Mouse (Mus musculus) liver, embryonic 15.5 days (tissue): ENCODE measurements around the gene Eif3j1. TPM values are rescaled to one million over a fixed set of nuclear protein-coding genes. Genes with fewer than 3 reads are reported as not detected.
"Not testable (repeated sequence)": the region's sequence is repeated elsewhere in the genome, so short reads cannot be mapped to it uniquely, and the experiment has no call there.

Experiments used
- ATAC-seq: fragments of 200-750 bp; cut with Nextera tagmentation; 2 replicates; pipeline ENCODE4 v1.8.0; 2017; ENCODE audit warnings: moderate number of reproducible peaks, mild to moderate bottlenecking, moderate library complexity; ENCODE audit not compliant: insufficient read depth
- H3K27ac ChIP-seq: fragments of 300-500 bp; sonication (generic); replicated peaks from 2 replicates; pipeline ENCODE4 v1.5.1; 2015; ENCODE audit warnings: mild to moderate bottlenecking, inconsistent platforms
- H3K27me3 ChIP-seq: fragments of 300-500 bp; sonication (generic); 2 replicates; pipeline ENCODE4 v1.6.1; 2015; ENCODE audit warnings: mild to moderate bottlenecking, inconsistent platforms
- H3K36me3 ChIP-seq: fragments of 300-500 bp; sonication (generic); replicated peaks from 2 replicates; pipeline ENCODE4 v1.6.1; 2015; ENCODE audit warnings: moderate library complexity, mild to moderate bottlenecking, inconsistent platforms
- H3K4me1 ChIP-seq: fragments of 300-500 bp; sonication (generic); replicated peaks from 2 replicates; pipeline ENCODE4 v1.6.1; 2015; ENCODE audit warnings: inconsistent platforms
- H3K4me2 ChIP-seq: fragments of 300-500 bp; sonication (generic); 2 replicates; pipeline ENCODE4 v1.6.1; 2015; ENCODE audit warnings: moderate library complexity, mild to moderate bottlenecking, inconsistent platforms
- H3K4me3 ChIP-seq: fragments of 300-500 bp; sonication (generic); replicated peaks from 2 replicates; pipeline ENCODE4 v1.5.1; 2015; ENCODE audit warnings: mild to moderate bottlenecking, inconsistent platforms
- H3K9ac ChIP-seq: fragments of 300-500 bp; sonication (generic); 2 replicates; pipeline ENCODE4 v1.6.1; 2015; ENCODE audit warnings: moderate library complexity, mild to moderate bottlenecking, inconsistent platforms
- H3K9me3 ChIP-seq: fragments of 300-500 bp; sonication (generic); replicated peaks from 2 replicates; pipeline ENCODE4 v1.6.1; 2016; ENCODE audit warnings: inconsistent platforms
- WGBS: fragments of 180-500 bp; shearing (Covaris S2); methylation state at CpG from one replicate; pipeline ENCODE4 v1.1.7; 2015; ENCODE audit warnings: mixed read lengths; ENCODE audit not compliant: insufficient replicate concordance; 5-methylcytosine and 5-hydroxymethylcytosine counted together
- polyA plus RNA-seq: library from polyadenylated mRNA; unstranded; fragments of >200 nt; fragmentation: Nextera tagmentation; extraction: Ambion mirVana; gene quantifications from 2 replicates; pipeline ENCODE4 v1.2.1, GENCODE M21; 2015

Eif3j1 gene
- 8.3 and 8.7 TPM in 2 replicates for polyA plus RNA-seq

DNA sequence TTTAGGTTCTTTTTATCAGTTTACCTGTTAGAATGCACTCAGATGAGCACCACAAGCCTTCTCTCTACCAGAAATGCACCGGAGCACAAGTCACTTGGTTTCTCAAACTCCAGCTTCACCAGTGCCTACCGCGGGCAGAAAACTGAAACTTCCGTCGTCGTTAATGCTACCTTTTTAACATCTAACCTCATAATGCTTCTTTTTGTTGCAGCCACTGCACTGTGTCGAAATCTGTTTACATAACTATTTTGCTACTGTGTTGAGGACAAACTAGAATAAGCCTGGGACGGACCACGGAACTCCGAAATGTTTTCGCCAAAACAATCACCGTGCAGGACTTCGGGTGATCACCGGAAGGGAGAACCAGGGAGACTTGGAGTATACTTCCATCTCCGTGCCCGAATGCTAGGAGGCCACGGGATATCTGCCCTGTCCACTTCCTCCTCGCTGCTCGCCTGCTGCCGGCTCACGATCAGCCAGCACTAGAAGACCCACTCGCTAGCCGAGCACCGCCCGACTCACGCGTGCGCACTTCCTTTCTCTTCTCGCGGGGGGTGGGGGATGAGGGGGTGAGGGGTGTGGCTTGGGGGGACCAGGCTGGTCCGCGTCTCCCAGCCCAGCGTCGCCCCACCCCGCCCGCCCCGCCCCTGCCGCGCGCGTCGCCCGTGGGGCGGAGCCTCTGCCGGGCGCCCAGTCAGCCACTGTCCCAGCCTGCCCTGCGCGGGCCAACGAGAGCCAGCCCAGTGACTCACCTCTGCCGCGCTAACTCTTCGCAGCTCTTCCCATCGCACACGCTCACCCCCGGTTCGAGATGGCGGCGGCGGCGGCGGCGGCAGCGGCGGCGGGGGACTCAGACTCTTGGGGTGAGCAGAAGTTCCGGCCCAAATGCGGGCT, at the start of gene Eif3j1:
Gene Eif3j1 (plus strand): TSS at position 685 of the 894 bp plus-strand sequence.
- Histone ChIP-seq H3K36me3 (peaks cover 22% of the 10 kb centered on the region), H3K9ac (peak within 1 kb of the TSS; percentile 96), H3K27me3 (no peaks in the 10 kb centered on the region), H3K9me3 (no peaks in the 10 kb centered on the region), H3K4me1 (peaks cover 29% of the 10 kb centered on the region), H3K4me2 (peak within 1 kb of the TSS; percentile 77), H3K27ac (peak within 1 kb of the TSS; percentile 98), H3K4me3 (peak within 1 kb of the TSS; percentile 99)
- ATAC-seq, result peak; percentile 97
- WGBS, result under 1% methylated on average over 61 of the region's 67 CpGs

DNA sequence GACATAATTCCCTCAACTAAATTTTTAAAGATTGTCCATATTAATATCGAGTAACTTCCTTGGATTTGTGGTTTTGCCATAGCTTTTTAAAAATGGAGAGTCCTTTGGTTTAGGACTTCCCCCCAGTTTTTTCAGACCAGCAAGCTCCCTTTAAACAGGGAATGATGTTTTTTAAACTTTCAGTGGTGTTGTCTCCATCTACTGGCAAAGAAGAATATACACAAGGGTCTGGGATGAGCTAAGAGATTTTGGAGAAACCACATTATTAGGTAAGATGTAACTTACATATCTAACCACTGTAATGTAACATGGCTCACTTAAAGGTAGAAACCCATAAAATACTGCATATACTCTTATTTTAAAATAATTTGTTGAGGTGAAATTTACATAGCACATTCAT, 32.6 kb upstream of the Eif3j1 start:
- no peaks in the 10 kb centered on the region for H3K9me3 ChIP-seq
- H3K36me3 ChIP-seq, result peaks cover 43% of the 10 kb centered on the region
- H3K4me2 ChIP-seq, result no peak overlapping the region
- H3K9ac ChIP-seq, result no peak overlapping the region
- WGBS, result 76% methylated on average over 1 of the region's 1 CpGs
- no peak overlapping the region for H3K4me3 ChIP-seq
- no peaks in the 10 kb centered on the region for H3K27me3 ChIP-seq
- ATAC-seq, result no peak
- no peaks in the 10 kb centered on the region for H3K4me1 ChIP-seq
- no peak overlapping the region for H3K27ac ChIP-seq

DNA sequence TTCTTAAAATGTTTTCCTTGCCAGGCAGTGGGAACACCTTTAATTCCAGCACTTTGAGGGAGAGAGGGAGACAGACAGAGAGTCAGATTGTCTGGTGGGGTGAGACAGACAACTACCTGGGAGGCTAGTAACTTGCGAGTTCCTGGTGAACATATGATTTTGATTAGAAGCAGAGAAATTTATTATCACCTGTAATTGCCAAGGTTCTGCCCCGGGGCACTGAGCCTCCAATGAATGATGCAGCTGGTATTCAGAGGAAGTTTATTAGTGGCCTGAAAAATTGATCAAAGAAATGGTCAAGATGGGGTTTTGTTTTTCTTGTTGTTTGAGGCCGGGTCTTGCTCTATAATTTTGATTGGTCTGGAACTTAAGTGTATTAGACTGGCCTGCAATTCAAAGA, 19.5 kb upstream of the Eif3j1 start:
- Histone ChIP-seq H3K27me3 (no peaks in the 10 kb centered on the region), H3K9ac (no peak overlapping the region), H3K27ac (no peak overlapping the region), H3K9me3 (no peaks in the 10 kb centered on the region), H3K36me3 (peaks cover 58% of the 10 kb centered on the region), H3K4me3 (no peak overlapping the region), H3K4me2 (no peak overlapping the region), H3K4me1 (no peaks in the 10 kb centered on the region)
- WGBS, result 90% methylated on average over 3 of the region's 3 CpGs
- no peak for ATAC-seq

DNA sequence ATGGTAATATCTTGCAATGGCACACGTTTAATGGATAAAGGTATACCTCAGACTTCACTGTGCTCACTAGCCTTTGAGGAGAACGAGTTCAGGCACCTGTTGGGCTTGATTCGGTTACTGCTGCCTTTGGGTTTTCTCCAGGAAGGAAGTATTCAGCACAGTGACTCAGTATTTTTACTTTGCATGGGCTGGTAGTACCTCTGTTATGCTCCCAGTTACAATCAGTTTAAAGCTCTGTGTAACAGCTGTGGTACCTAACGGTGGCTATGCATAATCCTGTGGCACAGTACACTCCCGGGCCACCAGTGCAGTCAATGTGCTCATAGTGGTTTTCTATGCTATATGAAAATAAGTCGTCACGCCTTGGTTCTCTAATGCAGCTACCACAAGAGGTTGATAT, 16.9 kb upstream of the Eif3j1 start:
- ATAC-seq, result no peak
- peaks cover 53% of the 10 kb centered on the region for H3K36me3 ChIP-seq
- WGBS, result 68% methylated on average over 7 of the region's 7 CpGs

DNA sequence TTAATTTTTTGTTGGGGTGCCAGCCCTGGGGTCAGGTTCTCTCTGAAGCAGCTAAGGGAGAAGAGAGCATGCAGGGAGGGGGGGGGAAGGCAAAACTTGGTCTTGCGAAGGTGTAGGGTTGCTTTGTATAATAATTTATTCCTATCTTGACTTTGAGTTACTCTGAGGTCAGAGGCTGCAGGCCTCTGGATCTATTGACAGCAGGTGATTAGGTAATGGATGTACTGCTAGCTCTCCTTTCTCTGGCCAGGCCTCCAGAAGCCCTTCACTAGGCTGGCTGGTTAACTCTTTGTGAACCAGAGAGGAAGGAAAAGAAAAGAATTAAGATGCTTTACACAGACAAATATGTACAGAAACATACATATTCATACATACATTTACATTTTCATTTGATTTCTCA, 9.6 kb upstream of the Eif3j1 start:
- H3K4me1 ChIP-seq, result no peaks in the 10 kb centered on the region
- 0 out of 2 replicates have a peak, but pooled peaks have one; percentile 40 for ATAC-seq
- H3K4me3 ChIP-seq, result no peak overlapping the region
- no peak overlapping the region for H3K27ac ChIP-seq
- no peaks in the 10 kb centered on the region for H3K9me3 ChIP-seq
- peaks cover 15% of the 10 kb centered on the region for H3K36me3 ChIP-seq
- H3K9ac ChIP-seq, result no peak overlapping the region
- no peak overlapping the region for H3K4me2 ChIP-seq
- H3K27me3 ChIP-seq, result no peaks in the 10 kb centered on the region
- 77% methylated on average over 1 of the region's 1 CpGs for WGBS

More for the DNA sequence above, 16.9 kb upstream of the Eif3j1 start:
- H3K4me3 ChIP-seq, result no peak overlapping the region
- no peaks in the 10 kb centered on the region for H3K27me3 ChIP-seq
- H3K27ac ChIP-seq, result no peak overlapping the region
- H3K9ac ChIP-seq, result no peak overlapping the region
- H3K4me1 ChIP-seq, result no peaks in the 10 kb centered on the region
- no peak overlapping the region for H3K4me2 ChIP-seq
- no peaks in the 10 kb centered on the region for H3K9me3 ChIP-seq

DNA sequence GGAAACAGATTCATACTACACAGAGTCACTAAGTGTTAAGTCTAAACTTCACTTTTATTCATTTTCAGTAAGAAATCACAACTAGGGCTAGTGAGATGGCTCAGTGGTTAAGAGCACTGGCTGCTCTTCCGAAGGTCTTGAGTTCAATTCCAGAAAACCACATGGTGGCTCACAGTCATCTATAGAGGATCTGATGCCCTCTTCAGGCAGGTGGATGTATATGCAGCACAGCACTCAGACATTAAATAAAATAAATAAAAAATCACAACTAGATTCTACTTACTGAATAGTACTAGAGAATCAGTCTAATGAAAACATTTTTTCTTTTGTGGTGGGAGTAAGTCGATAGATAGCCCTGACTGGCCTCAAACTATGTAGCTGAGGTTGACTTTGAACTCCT, 6.1 kb upstream of the Eif3j1 start:
- no peaks in the 10 kb centered on the region for H3K9me3 ChIP-seq
- no peak overlapping the region for H3K4me2 ChIP-seq
- peaks cover 7% of the 10 kb centered on the region for H3K4me1 ChIP-seq
- ATAC-seq, result no peak
- no peak overlapping the region for H3K4me3 ChIP-seq
- no peak overlapping the region for H3K9ac ChIP-seq
- H3K27ac ChIP-seq, result no peak overlapping the region
- 55% methylated on average over 2 of the region's 2 CpGs for WGBS
- no peaks in the 10 kb centered on the region for H3K27me3 ChIP-seq
- H3K36me3 ChIP-seq, result no peaks in the 10 kb centered on the region

DNA sequence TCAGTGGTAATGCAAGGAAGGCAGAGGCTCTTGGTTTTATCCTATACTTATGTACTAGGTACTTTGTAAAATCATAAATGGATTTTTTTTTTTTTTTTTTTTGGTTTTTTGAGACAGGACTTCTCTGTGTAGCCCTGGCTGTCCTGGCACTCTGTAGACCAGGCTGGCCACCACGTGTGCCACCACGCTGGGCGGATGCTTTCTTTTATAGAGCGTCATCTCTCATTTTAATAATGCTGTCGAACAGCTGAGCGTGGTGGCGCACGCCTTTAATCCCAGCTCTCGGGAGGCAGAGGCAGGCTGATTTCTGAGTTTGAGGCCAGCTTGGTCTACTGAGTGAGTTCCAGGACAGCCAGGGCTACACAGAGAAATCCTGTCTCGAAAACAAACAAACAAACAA, 1.3 kb upstream of the Eif3j1 start:
- H3K36me3 ChIP-seq, result peaks cover 14% of the 10 kb centered on the region
- peak overlapping the region; percentile 99 for H3K4me3 ChIP-seq
- H3K4me2 ChIP-seq, result peak overlapping the region; percentile 77
- 84% methylated on average over 10 of the region's 10 CpGs for WGBS
- peak overlapping the region; percentile 98; the same call in 1 of the 2 replicates for H3K27ac ChIP-seq
- 0 out of 2 replicates have a peak overlapping the region, but pooled peaks have one; percentile 80 for H3K9ac ChIP-seq
- not testable (repeated sequence) for ATAC-seq, H3K9me3 ChIP-seq, H3K27me3 ChIP-seq
- peaks cover 21% of the 10 kb centered on the region for H3K4me1 ChIP-seq

DNA sequence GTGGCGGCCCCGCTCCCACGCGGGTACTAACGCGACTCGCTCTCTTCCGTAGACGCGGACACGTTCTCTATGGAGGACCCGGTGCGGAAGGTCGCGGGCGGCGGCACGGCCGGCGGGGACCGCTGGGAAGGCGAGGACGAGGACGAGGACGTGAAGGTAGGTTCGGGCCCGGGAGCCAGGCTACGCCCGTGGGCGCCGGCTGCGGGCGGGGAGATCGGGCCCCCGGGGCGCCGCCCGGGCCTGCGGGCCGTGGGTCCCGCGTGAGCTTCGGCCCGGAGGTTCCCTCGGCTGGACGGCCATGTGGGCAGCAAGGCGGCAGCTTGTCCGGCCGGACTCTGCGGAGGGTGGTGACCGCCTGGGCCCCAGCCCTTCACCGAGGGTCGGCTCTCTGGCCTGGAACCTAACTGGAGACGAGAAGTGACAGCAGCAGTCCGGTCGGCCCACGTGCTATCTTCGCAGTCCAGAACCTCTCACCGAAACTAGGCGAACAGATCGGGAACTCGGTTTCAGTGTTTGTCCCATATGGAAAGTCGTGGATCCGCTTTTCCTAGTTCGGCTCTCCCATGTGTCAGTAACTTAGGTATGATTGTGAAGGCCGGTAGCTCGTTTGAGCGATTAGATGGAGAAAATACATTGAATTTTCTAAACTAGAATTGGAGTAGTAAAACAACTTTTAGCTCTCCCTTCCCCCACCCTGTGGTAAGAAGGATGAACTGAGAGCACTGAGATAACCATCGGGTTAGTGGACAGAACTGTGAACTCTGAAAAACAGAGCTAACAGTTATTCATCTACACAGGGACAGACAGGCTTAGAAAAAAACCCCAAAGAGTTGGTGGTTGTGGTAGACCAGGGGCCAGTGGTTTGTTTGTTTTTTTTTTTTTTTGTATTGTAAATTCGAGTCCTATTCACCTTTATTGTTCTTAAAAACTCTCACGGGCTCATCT, 682 bp downstream of the Eif3j1 start:
- peaks cover 30% of the 10 kb centered on the region for H3K36me3 ChIP-seq
- ATAC-seq, result peak; percentile 59
- under 1% methylated on average over 71 of the region's 71 CpGs for WGBS
- peak overlapping the region; percentile 96 for H3K9ac ChIP-seq
- peak overlapping the region; percentile 76 for H3K4me2 ChIP-seq
- peak overlapping the region; percentile 99 for H3K4me3 ChIP-seq
- H3K27me3 ChIP-seq, result no peaks in the 10 kb centered on the region
- peaks cover 36% of the 10 kb centered on the region for H3K4me1 ChIP-seq
- peak overlapping the region; percentile 98 for H3K27ac ChIP-seq
- H3K9me3 ChIP-seq, result no peaks in the 10 kb centered on the region

DNA sequence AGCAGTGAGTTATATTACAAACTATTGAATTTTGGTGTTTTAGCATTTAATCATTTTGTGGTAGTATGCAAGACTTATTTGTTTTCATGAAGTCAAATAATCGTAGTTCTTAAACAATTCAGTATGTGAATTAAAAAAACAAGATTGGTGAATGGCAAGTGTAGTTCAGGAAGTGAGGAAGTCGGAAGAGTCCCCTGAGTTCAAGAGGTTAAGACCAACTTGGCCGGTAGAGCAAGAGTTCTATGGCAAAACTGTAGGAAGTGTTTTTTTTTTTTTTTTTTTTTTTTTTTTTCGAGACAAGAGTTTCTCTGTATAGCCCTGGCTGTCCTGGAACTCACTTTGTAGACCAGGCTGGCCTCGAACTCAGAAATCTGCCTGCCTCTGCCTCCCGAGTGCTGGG, 3.6 kb downstream of the Eif3j1 start:
- Histone ChIP-seq H3K4me1 (peaks cover 58% of the 10 kb centered on the region), H3K4me2 (no peak overlapping the region; the same call in 1 of the 2 replicates), H3K27me3 (no peaks in the 10 kb centered on the region), H3K4me3 (no peak overlapping the region), H3K36me3 (peaks cover 48% of the 10 kb centered on the region), H3K9ac (no peak overlapping the region), H3K27ac (no peak overlapping the region), H3K9me3 (no peaks in the 10 kb centered on the region)
- no peak for ATAC-seq
- WGBS, result 65% methylated on average over 6 of the region's 6 CpGs

DNA sequence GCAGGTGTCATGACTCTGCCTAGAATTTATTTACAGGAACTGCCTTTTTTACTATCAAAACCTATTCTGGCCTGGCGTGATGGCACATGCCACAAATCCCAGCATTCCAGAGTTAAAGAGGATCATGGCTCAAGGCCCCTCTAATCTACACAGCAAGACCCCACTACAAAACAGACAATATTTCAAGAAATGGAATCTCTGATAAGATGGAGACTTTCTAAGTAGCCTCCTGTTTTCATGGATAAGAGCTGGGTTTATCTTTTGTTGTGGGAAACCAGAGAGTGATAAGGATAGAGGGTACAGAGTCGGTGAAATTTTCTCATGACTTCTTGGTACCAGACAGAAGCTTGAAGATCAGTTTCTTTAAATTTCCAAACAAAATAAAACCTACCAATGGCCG, 7.7 kb downstream of the Eif3j1 start:
- ATAC-seq, result peak; percentile 82
- Histone ChIP-seq H3K27me3 (no peaks in the 10 kb centered on the region), H3K9ac (no peak overlapping the region), H3K36me3 (peaks cover 75% of the 10 kb centered on the region), H3K4me3 (peak overlapping the region; percentile 14; the same call in 1 of the 2 replicates), H3K27ac (peak overlapping the region; percentile 55; the same call in 1 of the 2 replicates), H3K9me3 (no peaks in the 10 kb centered on the region), H3K4me2 (peak overlapping the region; percentile 41), H3K4me1 (peaks cover 43% of the 10 kb centered on the region)
- WGBS, result 32% methylated on average over 3 of the region's 3 CpGs

DNA sequence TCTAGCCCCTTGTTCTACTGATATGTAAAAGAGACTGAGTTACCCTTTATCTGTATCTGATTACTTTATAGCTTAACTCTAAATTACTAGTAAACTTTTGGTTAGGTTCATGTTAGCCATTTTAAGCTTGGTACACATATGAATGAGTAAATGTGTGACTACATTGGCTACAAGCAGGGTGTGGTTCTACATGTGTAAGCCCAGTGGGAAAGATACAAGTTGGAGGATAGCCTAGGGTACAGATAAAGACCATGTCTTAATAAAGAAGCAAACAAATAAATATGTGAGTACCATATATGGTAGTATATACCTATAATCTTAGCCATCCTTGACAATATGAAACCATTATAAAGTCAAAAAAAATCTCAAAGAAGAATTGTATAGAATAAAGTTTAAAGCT, 15.6 kb downstream of the Eif3j1 start:
- peaks cover 78% of the 10 kb centered on the region for H3K36me3 ChIP-seq
- H3K27ac ChIP-seq, result no peak overlapping the region
- H3K9ac ChIP-seq, result no peak overlapping the region
- H3K4me3 ChIP-seq, result no peak overlapping the region
- ATAC-seq, result no peak; the same call in 1 of the 2 replicates
- peaks cover 3% of the 10 kb centered on the region; the same call in 1 of the 2 replicates for H3K4me1 ChIP-seq
- no peaks in the 10 kb centered on the region for H3K27me3 ChIP-seq
- H3K4me2 ChIP-seq, result no peak overlapping the region
- H3K9me3 ChIP-seq, result no peaks in the 10 kb centered on the region
